Mouse (Mus musculus): ENCODE measurements around the gene Hist2h2ab.

GRCm38 (mm10) chr3:96181510-96182381, 37.9 kb upstream of the Hist2h2ab start:
- TF ChIP-seq CTCF (conservative IDR thresholded peaks at IDR 0.05; ENCODE audit: insufficient read depth, insufficient read length, low read depth, low read length) (no peak), POLR2A (IDR thresholded peaks at IDR 0.05; ENCODE audit: low read depth, low read length) (no peak)
